Mouse (Mus musculus) midbrain, embryonic 10.5 days (tissue): ENCODE measurements around the gene Eml2. TPM values are rescaled to one million over a fixed set of nuclear protein-coding genes. Genes with fewer than 3 reads are reported as not detected.

Experiments
- DNase-seq: peaks from one replicate; pipeline ENCODE4 v3.0.0-alpha.2; 2017; ENCODE audit warnings: low spot score
- H3K27ac ChIP-seq: fragments of 300-500 bp; sonication (generic); replicated peaks from 2 replicates; pipeline ENCODE4 v1.5.1; 2016; ENCODE audit warnings: mild to moderate bottlenecking
- H3K27me3 ChIP-seq: fragments of 300-500 bp; sonication (generic); 2 replicates; pipeline ENCODE4 v1.6.1; 2016; ENCODE audit warnings: low read depth, mild to moderate bottlenecking; ENCODE audit not compliant: poor library complexity, severe bottlenecking
- H3K36me3 ChIP-seq: fragments of 300-500 bp; sonication (generic); 2 replicates; pipeline ENCODE4 v1.6.1; 2016; ENCODE audit warnings: mild to moderate bottlenecking, moderate library complexity
- H3K4me1 ChIP-seq: fragments of 300-500 bp; sonication (generic); 2 replicates; pipeline ENCODE4 v1.6.1; 2016
- H3K4me3 ChIP-seq: fragments of 300-500 bp; sonication (generic); 2 replicates; pipeline ENCODE4 v1.5.1; 2016; ENCODE audit warnings: mild to moderate bottlenecking, moderate library complexity
- H3K9me3 ChIP-seq: fragments of 300-500 bp; sonication (generic); replicated peaks from 2 replicates; pipeline ENCODE4 v1.6.1; 2016; ENCODE audit warnings: mild to moderate bottlenecking
- WGBS: fragments of 180-500 bp; shearing (Covaris S2); methylation state at CpG from one replicate; pipeline ENCODE4 v1.1.7; 2016; 5-methylcytosine and 5-hydroxymethylcytosine counted together
- polyA plus RNA-seq: library from polyadenylated mRNA; unstranded; fragments of >200 nt; fragmentation: Nextera tagmentation; extraction: Ambion mirVana; gene quantifications from 2 replicates; pipeline ENCODE4 v1.2.1, GENCODE M21; 2016

The Eml2 gene
- polyA plus RNA-seq, 1 experiment from 2014 or later = 4.3 TPM

DNA sequence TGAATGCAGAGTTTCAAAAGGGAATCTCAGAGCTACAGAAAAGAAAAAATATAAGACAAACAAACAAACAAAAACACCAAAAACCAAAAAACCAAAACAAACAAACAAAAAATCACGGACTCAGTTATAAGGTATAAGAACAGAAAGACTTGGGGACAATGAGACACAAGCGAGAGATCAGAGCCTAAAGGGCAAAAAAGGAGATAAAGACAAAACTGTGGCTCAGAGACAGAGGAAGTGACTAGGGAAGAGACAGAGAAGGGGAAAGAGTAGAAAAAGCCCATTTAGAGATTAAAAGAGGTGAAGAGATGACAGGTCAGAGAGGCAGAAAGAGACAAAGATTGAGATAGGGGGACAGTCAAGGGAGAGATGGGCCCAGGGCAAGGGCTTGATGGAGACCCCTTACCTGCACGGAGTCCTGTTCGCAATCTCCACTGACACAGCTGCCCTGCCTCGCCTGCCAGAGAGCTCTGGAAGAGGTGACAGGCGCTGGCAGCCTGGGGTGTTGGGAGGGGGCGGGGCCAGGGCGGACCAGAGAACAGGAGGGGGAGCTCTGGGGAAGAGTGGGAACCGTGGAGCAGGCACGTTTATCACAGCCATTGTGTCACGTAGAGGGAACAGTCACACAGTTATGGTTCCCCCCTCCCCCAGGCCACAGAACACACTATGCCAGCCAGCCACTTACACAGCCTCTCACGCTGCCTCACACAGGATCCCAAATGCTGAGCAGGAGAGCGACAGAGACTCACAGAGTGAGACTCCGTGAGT lies 10.4 kb upstream of the Eml2 start, which contains the start of gene Gipr:
Gene Gipr, minus strand, starts transcription at position 472 of the 768 bp plus-strand sequence.
- Histone ChIP-seq H3K4me1 (peaks cover 36% of the 10 kb centered on the region), H3K27ac (0 out of 2 replicates have a peak within 1 kb of the TSS, but pooled peaks have one; percentile 42), H3K27me3 (peaks cover 68% of the 10 kb centered on the region), H3K36me3 (no peaks in the 10 kb centered on the region), H3K9me3 (peaks cover 4% of the 10 kb centered on the region; the same call in 1 of the 2 replicates), H3K4me3 (peak within 1 kb of the TSS; percentile 32)
- 16% methylated on average over 14 of the region's 14 CpGs for WGBS
- peak; percentile 31 for DNase-seq

DNA sequence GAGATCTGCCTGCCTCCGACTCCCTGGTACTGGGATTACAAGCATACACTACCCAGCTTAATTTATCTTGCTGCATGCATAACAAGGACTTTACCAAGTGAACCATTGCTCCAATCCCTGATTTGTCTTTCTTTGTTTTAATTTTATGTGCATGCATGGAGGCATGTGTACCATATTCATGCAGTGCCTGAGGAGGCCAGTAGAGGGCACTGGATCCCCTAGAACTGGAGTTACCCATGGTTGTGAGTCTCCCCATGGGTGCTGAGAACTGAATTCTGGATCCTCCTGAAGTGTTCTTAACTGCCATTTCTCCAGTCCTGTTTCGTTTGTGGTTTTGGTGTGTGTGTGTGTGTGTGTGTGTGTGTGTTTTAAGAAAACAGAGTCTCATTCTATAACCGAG lies 9.2 kb upstream of the Eml2 start:
- H3K4me3 ChIP-seq = no peak overlapping the region
- peaks cover 40% of the 10 kb centered on the region for H3K4me1 ChIP-seq
- peaks cover 64% of the 10 kb centered on the region for H3K27me3 ChIP-seq
- WGBS = 88% methylated on average over 3 of the region's 3 CpGs
- H3K9me3 ChIP-seq = peaks cover 4% of the 10 kb centered on the region; the same call in 1 of the 2 replicates
- no peaks in the 10 kb centered on the region for H3K36me3 ChIP-seq
- no peak for DNase-seq
- no peak overlapping the region for H3K27ac ChIP-seq

DNA sequence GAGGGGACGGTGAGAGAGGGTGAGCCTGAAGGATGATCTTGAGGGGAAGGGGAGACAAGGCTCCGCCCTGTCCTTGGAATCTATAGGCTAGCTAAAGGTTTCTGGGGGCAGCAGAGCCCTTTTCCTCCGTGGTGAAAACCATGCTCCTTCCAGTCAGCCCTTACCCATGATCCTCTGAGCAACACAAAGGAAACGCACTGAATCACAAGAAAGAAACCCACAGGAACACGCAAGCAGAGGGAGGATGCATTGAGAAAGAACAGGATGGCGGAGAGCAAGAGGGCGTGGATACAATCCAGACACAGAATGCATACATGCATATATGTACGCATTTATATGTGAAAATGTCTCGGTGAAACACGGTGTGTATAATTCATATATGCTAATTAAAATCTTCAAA lies 6.7 kb upstream of the Eml2 start:
- H3K9me3 ChIP-seq = peaks cover 4% of the 10 kb centered on the region; the same call in 1 of the 2 replicates
- H3K4me1 ChIP-seq = peaks cover 46% of the 10 kb centered on the region
- peaks cover 41% of the 10 kb centered on the region for H3K27me3 ChIP-seq
- DNase-seq = no peak
- no peaks in the 10 kb centered on the region for H3K36me3 ChIP-seq
- H3K4me3 ChIP-seq = no peak overlapping the region
- WGBS = 65% methylated on average over 10 of the region's 10 CpGs
- no peak overlapping the region for H3K27ac ChIP-seq

DNA sequence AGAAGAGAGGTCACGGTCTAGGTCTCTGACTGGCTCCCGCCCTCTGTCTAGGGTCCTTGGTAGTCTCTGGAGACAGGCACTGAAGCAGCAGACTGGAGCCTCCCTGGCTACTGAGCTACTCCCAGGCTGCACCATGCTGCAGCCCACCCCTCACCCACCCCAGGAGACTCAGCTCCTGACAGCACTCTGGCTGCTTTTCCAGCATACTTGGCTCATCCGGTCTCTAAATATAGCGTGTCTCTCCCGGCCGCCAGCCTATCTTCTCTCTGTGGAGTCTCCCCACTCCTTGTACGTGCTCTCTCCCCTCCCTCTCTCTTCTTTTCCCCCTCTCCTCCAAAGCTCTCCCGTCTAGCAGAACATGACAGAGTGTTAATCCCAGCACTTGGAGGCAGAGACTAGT lies 6.1 kb upstream of the Eml2 start:
- no peak overlapping the region for H3K4me3 ChIP-seq
- H3K27ac ChIP-seq = no peak overlapping the region
- H3K9me3 ChIP-seq = peaks cover 4% of the 10 kb centered on the region; the same call in 1 of the 2 replicates
- H3K27me3 ChIP-seq = peaks cover 35% of the 10 kb centered on the region
- 77% methylated on average over 8 of the region's 8 CpGs for WGBS
- no peak for DNase-seq
- H3K36me3 ChIP-seq = no peaks in the 10 kb centered on the region
- H3K4me1 ChIP-seq = peaks cover 39% of the 10 kb centered on the region

DNA sequence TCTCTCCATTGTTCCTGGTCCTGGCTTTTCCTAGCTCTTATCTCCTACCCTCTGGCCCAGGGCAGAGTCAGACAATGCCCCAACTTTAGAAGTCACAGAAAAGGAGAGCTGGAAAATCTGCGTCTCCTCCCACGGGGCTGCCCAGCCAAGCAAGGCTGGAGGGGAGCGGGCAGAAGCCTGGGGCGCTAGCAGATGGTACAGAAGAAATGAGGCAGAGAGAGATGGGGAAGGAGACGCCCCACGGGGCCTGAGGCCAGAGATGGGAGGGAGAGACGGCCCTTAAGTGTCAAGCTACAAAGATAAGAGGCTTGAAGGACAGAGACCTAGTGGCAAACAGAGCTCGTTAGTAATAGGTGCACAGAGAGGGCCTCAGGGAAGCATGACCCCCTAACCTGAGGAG lies 4.4 kb upstream of the Eml2 start:
- Histone ChIP-seq H3K27me3 (peaks cover 35% of the 10 kb centered on the region), H3K27ac (peak overlapping the region; percentile 74), H3K4me1 (peaks cover 44% of the 10 kb centered on the region), H3K9me3 (peaks cover 4% of the 10 kb centered on the region; the same call in 1 of the 2 replicates), H3K36me3 (no peaks in the 10 kb centered on the region), H3K4me3 (no peak overlapping the region)
- WGBS = 66% methylated on average over 8 of the region's 8 CpGs
- no peak for DNase-seq

DNA sequence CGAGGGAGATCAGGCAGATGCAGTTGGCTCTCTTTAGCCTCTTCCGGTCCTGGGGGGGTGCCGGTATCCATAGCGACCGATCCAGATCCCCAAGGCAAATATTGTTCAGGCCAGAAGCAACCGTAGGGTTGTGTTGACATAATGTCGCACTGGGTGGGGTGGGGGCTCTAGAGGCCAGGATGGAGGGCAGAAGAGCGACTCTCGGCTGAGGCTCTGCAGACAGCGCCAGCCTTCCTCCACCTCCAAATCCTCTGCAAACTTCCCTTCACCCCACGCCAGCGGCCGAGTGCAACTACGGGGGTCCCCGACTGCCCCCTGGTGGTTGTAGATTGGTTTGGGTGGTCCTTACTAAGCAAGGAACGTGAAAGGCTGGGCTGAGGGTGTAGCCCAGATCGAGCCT lies 3.3 kb upstream of the Eml2 start:
- H3K9me3 ChIP-seq = no peaks in the 10 kb centered on the region
- WGBS = 4% methylated on average over 17 of the region's 17 CpGs
- H3K36me3 ChIP-seq = no peaks in the 10 kb centered on the region
- peak; percentile 90 for DNase-seq
- H3K27me3 ChIP-seq = peaks cover 38% of the 10 kb centered on the region
- H3K4me1 ChIP-seq = peaks cover 49% of the 10 kb centered on the region
- peak overlapping the region; percentile 74 for H3K27ac ChIP-seq
- peak overlapping the region; percentile 46 for H3K4me3 ChIP-seq

DNA sequence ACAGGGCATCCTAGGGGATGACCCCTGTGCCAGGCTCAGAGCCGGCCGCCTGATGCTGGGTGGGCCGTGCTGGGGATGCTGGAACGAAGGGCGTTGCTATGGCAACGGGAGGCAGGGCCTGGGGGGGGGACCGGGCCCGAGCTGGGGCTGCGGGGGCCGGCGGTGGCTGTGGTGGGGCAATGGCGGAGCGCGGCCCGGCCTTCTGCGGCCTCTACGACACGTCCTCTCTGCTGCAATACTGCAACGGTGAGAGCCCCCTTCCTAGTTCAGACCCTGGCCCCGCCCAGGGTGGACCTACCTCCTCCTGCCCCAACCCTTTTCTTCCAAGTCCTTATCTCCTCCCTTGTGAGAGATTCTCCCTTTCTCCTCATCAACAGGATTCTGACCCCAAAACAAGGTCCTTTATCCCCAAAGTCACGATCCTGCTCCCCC lies 311 bp downstream of the Eml2 start:
- Histone ChIP-seq H3K27ac (peak overlapping the region; percentile 81), H3K4me1 (peaks cover 69% of the 10 kb centered on the region), H3K4me3 (peak overlapping the region; percentile 61), H3K36me3 (no peaks in the 10 kb centered on the region), H3K27me3 (peaks cover 63% of the 10 kb centered on the region), H3K9me3 (no peaks in the 10 kb centered on the region)
- DNase-seq = no peak
- 3% methylated on average over 21 of the region's 21 CpGs for WGBS

DNA sequence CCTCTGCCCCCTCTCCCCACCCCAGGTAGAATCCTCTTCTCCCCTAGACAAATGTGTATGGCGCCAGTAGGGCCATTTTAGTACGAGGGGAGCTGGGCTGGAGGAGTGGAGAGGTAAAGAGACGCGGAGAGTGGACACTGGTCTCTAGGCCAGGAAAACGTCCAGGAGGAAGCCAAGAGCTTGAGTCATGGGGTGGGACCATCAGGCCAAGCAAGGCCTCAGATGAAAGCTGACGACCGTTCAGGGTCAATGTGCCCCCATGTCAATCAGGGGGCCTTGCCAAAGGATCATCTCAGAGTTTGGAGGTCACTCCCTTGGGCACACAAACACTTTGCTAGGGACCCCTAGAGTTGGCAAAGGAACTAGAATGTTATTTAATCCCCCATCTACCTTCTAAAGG lies 995 bp downstream of the Eml2 start:
- no peaks in the 10 kb centered on the region for H3K36me3 ChIP-seq
- no peak for DNase-seq
- peak overlapping the region; percentile 61 for H3K4me3 ChIP-seq
- peaks cover 58% of the 10 kb centered on the region for H3K27me3 ChIP-seq
- no peak overlapping the region for H3K27ac ChIP-seq
- H3K9me3 ChIP-seq = no peaks in the 10 kb centered on the region
- peaks cover 70% of the 10 kb centered on the region for H3K4me1 ChIP-seq
- WGBS = 71% methylated on average over 7 of the region's 7 CpGs

DNA sequence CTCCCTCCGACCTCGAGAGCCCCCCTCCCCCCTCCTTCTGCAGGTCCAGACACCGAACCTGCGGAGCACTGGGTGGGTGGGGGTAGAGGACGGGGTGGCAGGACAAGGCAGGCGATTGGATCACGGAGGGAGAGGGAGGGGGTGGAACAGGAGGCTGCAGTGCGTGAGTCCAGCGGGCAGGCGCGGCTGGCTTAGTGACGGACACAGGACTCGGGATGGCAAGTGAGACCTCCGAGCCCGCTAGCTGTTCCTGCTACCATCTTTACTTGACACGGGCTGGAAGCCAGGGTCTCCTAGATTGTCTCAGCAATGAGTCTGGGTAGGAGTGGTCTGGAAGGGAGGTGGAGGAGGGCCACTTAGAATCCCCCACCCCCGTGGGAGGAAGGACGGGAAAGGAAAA lies 1.8 kb downstream of the Eml2 start:
- peaks cover 64% of the 10 kb centered on the region for H3K4me1 ChIP-seq
- H3K36me3 ChIP-seq = no peaks in the 10 kb centered on the region
- DNase-seq = no peak
- H3K27me3 ChIP-seq = peaks cover 58% of the 10 kb centered on the region
- no peak overlapping the region for H3K27ac ChIP-seq
- H3K9me3 ChIP-seq = no peaks in the 10 kb centered on the region
- H3K4me3 ChIP-seq = peak overlapping the region; percentile 37
- 7% methylated on average over 17 of the region's 18 CpGs for WGBS

DNA sequence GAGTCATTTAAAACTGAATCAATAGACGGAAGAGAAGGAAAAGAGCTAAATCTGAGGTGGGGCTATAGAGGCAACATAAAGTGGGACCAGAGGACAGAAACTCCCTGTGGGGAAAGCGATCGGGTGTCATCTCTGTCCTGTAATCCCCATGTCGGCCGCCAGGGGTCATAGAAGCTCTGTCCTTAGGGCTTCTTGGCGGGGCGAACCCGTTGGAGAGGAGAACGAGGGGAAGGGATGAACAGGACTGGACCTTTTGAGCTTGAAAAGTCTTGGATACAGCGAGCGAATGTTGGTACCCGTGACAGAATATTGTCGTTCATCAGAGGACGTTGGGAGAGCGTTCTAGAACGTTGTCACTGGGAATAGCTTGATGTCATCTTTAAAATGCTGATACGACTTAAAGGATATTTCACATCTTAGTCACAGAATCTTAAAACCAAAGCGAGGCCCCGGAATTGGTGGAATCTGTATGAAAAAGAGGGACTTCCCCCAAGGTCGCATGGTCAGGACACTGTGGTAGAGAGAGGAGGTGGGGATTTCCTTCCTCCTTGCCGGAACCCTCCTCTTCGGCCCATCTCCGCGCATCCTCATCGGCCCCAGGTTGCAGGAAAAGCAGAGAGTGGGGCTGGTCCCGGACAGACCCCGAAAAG lies 2.3 kb downstream of the Eml2 start:
- Histone ChIP-seq H3K27ac (0 out of 2 replicates have a peak overlapping the region, but pooled peaks have one; percentile 23), H3K9me3 (no peaks in the 10 kb centered on the region), H3K36me3 (peaks cover 3% of the 10 kb centered on the region), H3K27me3 (peaks cover 58% of the 10 kb centered on the region), H3K4me1 (peaks cover 59% of the 10 kb centered on the region), H3K4me3 (peak overlapping the region; percentile 50)
- WGBS = 4% methylated on average over 27 of the region's 27 CpGs
- DNase-seq = peak; percentile 82

DNA sequence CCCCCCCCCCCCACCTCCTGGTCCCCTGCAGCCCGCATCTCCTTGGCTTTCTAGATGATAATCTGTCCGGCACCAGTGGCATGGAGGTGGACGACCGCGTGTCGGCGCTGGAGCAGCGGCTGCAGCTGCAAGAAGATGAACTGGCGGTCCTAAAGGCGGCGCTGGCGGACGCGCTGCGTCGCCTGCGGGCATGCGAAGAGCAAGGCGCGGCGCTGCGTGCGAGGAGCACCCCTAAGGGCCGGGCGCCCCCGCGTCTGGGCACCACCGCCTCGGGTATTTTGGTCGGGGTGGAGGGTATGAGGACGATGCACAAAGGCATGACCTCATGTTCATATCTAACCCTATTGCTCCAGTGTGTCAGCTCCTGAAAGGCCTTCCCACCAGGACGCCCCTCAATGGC lies 3.0 kb downstream of the Eml2 start:
- under 1% methylated on average over 31 of the region's 32 CpGs for WGBS
- peak; percentile 83 for DNase-seq
- Histone ChIP-seq H3K27ac (peak overlapping the region; percentile 23; the same call in 1 of the 2 replicates), H3K9me3 (no peaks in the 10 kb centered on the region), H3K27me3 (peaks cover 58% of the 10 kb centered on the region), H3K36me3 (peaks cover 8% of the 10 kb centered on the region), H3K4me3 (peak overlapping the region; percentile 50), H3K4me1 (peaks cover 58% of the 10 kb centered on the region)

DNA sequence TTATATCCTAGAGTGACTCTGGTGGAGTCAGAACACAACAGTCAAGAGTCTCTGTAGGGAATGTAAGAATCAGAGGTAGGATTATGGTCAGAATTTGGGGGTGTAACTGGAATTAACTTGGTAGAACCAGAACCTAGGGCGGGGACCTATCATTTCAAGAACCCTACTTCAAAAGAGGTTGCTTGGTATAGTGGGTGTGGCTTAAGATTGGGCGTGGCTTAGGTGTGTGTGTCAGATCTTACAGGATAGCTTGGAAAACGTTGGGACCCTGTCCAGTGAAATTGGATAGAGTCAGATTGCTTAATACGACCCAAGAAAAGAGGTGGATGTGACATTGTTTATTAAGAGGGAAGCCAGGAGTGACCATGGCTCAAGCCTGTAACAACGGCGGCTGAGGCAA lies 3.7 kb downstream of the Eml2 start:
- Histone ChIP-seq H3K4me1 (peaks cover 58% of the 10 kb centered on the region), H3K27me3 (peaks cover 58% of the 10 kb centered on the region)

More for the DNA sequence above, 3.7 kb downstream of the Eml2 start:
- WGBS = 33% methylated on average over 6 of the region's 6 CpGs
- no peak for DNase-seq
- H3K4me3 ChIP-seq = peak overlapping the region; percentile 50
- H3K27ac ChIP-seq = no peak overlapping the region
- no peaks in the 10 kb centered on the region for H3K9me3 ChIP-seq
- peaks cover 8% of the 10 kb centered on the region for H3K36me3 ChIP-seq
